Mouse (Mus musculus): ENCODE data around the gene Rgs6.

The Rgs6 gene

DNA sequence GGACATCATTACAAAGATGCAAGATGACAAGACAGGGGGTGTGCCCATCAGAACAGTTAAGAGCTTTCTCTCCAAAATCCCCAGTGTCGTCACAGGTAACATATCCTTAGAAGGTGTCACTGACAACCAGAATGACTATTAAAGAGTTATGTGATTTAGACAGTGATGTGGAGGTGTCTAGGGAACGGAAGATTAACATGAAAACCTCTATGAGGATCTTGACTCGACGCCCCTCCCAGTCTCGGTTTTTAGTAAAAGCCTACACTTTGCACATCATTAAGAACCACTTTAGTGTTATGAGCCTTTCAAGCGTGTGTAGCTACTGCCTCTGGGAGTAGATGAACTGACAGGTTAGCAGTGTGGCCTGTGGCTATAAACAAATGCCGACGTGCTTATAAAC lies 397.2 kb downstream of the Rgs6 start:
- DNase-seq = no peak

DNA sequence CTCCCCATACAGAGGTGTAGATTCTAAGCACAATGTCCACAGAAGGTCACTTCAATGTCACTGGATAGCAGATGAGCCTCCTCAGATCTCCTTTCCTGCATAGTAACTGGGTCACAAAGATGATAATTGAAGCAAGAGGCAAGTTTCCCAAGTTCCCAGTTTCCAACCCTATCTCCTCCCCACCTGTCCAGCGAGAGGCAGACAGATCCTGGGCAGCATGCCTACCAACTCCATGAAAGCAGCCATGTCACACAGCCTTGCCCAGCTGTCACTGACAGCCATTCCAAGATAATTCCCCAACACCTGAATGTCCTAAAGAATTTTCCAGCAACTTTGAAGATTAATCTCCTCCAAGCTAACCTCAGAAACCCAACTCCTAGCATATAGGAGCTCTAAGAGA lies 399.6 kb downstream of the Rgs6 start:
- DNase-seq = no peak

DNA sequence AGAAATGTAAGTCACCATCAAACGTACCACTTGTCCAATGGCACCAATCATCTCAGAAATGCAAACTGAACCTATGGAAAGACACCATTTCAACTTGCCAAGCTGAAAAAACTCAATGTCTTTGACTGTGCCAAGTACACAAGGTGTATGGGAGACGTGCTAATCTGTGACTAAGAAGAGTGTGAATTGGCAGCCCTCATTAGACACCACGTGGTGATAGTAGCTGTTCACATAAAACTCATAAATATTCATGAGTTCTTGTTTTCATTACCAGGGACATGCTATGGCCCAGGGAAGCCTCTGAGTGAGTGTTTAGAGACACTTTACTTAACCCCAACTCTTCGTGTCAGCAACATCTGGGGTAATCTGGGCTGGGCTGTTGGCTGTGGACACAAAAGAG lies 405.8 kb downstream of the Rgs6 start:
- no peak for DNase-seq

DNA sequence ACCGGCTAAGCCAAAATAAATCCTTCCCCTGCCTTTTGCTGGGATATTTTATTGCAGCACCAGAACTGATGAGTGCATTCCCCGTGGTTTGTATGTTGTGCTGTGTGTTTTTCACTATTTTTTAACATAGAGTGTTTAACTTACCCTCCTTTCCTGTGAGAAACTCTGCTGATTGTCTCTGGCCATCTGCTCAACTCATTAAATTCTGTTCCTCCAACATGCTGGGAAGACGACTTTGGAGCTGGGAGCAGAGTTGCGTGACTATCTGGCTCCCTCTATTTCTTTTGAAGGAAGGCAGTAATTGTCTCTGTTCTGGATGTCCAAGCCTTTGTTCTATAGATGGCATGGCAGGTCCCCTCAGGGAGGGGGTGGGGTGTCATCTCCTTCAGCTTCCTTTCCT lies 408.7 kb downstream of the Rgs6 start:
- DNase-seq = no peak

DNA sequence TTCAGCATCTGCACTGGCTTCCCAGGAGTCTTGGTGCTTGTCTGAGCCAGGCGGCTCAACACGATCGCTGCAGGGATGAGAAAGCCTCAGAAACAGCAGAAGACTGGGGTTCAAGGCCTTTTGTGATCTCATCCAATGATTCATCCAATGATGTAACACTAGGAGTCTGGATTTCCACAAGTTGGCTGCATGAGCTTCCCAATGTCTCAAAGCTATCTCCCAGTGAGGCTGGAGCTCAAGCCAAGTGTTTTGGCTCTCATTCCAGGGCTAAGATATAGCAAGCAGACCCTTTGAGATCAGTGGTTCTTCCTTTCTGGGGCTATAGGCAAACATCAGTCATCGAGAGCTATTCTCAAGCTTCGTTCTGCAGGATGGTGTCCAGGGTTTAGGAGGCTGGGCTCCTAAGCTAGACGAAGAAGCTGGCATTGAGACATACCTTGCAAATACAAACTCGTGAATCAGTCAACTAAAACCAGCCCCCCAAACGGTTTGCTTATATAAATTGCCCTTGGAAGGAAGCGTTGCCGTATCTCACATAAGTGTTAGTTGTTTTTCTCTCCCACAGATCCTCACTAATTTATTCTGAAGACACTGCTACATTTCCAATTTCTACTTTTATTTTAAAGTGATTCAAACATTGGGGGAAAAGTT lies 410.7 kb downstream of the Rgs6 start:
- no peak for DNase-seq

DNA sequence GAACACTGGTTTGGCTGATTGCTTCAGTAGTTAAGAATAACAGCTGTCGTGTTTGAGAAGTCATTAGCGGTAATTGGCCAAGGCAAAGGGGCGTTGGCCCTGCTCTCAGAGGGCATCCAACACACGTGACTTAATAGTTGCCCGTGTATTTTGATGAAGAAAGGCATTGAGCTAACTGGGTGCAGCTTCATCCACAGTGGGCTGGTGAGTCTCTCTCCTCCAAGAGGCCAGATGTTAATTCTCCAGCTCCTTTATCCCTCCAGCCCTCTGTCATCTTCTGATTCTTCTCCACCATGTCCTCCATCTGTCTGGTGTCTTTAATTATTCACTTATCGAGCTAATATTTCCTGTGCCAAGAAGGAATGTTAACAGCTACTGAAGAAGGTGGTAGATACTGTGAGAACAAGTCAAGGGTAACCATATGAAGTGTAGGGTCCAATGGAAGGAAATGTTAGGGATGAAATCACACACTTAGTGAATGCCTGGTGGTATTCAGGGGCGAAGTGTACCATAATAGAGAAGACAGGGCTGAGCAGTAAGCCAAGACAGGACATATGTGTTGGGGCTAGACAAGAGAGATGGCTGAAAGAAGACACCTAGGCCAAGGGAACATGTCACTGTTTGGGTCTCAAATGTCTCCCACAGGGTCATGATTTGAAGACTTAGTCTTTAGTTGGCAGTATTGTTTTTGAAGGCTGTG lies 411.4 kb downstream of the Rgs6 start:
- DNase-seq = no peak

DNA sequence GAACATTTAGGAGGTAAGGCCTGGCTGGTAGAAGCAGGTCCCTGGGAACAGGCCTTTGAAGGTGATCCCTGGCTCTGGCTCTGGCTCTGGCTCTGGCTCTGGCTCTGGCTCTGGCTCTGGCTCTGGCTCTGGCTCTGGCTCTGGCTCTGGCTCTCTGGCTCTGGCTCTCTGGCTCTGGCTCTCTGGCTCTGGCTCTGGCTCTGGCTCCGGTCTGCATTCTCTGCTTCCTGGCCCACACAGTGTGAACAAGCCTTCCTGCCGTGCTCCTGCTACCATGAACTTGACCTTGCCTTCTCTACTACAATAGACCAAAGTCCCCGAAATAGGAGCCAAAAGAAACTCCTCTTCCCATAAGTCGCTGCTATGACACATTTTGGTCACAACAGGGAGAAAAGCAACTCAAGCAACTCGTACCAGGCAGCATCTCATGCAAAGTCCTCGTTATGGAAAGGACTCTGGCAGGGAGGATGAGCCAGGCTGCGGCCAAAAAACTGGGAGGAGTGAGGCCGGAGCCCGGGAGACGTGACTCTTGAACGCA lies 412.0 kb downstream of the Rgs6 start:
- no peak for DNase-seq

DNA sequence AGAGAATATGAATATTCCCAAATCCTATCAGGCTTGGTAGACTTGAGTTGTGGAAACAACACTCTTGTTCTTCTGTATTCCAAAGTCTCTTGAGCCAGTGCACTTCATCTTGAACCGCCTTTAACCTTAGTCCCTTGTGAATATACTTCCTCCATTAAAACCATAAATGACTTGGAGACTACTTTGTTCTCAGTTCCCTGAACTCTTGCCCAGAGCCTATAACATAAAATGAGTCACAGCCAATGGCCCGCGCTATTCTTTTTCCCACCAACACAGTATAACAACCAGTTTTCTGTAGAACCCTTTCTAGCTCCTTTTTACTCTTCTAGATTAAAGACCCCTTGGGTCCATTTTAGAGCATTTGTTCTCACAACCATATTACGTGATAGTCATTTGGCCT lies 412.9 kb downstream of the Rgs6 start:
- no peak for DNase-seq

DNA sequence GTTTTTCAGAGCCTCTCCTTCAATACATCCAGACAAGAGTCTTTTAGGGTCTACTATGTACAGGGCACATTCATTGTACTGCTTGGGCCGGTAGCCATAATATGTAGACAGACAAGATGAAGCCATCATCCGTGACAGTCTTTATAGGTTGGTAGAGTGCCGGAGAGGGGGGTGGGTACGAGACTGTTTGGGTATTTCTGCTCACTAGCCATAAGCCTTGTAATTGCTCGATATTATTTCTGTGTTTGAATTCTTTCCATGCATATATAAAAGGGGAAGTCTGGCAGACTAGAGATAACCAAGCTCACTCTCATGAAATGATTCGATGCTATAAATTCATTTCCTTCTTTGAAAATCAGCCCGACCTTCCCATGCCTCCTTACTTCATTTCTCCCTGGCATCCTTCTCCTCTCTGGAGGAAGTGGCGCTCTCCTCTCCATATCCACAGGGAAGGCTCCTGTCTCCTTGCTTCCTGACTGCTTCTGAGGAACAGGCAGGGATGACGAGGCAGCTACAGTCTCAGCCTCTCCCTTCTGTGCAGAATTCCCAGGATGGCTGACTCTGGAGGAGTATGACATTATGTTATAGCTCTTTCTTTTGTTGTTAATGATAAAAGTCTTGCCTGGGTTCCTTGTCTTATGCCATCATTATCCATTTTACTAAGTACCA lies 416.1 kb downstream of the Rgs6 start:
- DNase-seq = no peak

DNA sequence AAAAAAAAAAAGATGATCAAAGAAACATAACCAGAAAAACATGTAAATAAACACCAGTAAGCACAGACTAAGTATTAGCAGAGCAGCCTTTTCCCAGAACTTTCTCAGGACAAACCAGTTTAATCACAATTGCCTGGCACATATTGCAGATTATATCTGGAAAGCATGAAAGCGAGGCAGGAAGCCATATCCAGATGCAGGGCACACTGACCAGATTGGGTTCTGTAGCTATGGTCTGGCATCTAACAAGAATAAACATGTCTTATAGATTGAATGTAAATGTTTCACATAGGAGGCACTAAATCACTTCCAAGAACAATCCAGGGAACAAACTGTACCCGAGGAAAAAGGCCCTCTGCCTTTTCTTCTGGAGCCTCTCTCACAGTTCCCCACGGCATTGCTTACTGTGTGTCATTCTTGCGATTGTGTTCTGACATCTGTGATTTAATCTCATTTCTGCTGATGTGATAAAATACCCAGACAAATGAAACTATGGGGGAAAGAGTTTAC lies 423.0 kb downstream of the Rgs6 start:
- DNase-seq = no peak

DNA sequence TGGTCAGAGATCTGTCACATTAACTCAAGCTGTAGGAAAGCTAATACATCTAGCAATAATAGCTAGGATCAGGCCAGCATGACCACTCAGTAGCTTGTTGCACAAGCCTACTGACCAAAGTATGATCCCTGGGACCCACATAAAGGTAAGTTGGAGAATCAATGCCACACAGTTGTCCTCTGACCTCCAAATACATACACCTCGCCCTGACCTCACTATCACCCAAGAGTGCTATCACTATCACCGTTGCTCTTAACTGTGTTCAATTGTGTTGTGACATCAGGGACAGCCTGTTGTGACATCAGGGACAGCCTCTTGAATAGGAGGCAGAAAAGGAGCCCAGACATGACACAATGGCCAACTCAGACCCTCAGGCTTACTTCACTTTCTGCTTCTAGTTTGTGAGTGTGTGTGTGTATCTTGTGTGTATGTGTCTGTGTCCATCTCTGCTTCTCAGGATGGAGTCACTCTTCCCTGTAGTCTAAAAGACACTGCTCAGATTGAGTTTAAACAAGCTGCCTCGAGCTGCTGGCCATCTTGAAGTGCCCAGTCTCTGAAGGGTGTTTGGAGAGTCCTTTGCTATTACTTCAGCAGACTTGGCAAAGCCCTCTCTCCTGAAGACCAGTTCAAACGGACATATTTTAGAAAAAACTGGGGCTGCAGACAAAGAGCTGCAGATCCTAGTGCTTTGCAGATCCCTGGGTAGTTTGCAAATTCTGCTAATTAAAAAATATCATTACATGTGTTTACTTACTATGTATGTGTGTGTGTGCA lies 426.0 kb downstream of the Rgs6 start:
- no peak for DNase-seq

DNA sequence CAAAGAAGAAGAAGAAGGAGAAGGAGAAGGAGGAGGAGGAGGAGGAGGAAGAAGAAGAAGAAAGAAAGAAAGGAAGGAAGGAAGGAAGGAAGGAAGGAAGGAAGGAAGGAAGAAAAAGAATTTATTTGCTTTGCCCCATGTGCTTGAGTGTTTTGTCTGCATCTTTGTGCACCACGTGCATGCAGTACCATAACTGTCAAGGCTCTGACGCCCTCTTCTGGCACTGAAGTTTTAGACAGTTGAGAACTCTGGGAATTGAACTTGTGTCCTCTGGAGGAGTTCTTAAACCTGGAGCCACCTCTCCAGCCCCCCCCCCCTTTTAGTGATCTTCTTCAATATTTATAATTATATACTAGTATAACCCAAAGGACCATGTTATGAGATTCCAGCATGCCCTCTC lies 426.8 kb downstream of the Rgs6 start:
- no peak for DNase-seq

DNA sequence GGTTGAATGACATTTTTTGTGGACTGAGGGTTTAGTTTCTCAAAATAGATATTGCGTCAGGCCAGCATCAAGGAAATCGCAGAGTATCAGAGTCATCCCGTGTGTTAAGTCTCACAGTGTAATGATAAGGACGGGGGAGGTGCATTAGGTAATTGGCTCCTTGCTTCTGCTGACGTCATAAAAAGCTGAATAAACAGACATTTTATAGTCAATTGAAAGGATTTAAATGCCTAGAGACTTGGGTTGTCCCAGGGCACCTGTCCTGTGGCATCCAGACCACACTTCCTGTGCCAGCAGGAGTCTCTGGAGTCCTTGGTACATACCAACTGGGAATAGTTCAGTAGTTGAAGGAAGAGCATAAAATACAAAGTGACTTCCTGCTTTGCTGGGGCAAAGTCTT lies 427.3 kb downstream of the Rgs6 start:
- DNase-seq = no peak

DNA sequence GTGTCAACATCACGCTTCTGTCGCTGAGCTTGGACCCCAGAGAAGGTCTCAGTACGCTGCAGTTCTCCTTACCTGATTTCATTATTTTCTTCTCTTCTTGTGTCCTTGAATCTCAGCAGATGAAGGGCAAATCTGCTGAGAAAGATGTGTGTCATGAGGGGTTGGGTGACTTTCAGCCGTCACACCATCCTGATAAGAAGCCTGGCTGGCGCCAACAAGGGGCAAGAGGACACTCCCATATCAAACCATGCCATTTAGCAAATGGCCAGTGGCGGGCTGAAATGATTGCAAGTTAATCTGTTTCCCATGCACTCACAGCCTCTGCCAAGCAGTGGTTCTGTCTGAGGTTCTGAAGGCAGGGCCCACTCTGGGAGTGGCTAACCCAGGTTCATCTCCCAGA lies 428.4 kb downstream of the Rgs6 start:
- no peak for DNase-seq

DNA sequence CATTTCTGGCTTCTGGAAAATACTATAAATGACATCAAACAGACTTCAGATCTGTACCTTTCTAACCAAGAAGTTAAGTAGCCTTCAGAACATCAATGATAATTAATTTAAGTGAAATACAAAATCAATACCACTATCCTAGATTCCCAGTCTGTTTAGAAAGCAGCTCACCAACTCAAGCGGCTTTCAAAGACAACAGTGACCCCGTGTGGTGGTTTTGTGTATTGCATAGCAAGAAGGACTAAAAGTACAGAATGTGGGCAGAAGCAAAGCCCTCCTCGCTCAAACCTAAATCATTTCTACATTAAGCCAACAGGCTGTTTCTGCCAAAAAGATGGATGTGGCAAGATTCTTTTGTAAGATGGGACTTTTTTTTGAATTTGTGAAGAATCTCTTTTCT lies 429.9 kb downstream of the Rgs6 start:
- peak; percentile 45 for DNase-seq

DNA sequence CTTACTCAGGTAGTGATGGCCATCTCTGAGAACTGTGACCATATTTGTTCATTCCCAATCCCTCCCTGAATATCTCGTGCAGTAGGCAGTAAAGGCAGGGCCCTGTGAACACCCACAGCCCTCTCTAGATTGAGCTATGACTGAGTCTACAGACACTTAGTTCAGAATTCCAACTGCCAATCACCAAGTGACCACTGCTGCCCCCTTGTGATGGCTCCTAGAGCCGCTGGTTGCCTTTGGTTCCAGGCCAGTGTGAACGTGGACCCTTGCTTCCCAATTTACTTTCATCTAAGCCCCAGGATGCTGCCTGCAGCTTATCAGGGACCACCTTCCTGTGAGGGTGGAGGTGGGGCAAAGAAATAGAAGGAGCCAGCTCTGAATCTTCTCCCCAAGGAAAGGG lies 438.9 kb downstream of the Rgs6 start:
- DNase-seq = no peak

DNA sequence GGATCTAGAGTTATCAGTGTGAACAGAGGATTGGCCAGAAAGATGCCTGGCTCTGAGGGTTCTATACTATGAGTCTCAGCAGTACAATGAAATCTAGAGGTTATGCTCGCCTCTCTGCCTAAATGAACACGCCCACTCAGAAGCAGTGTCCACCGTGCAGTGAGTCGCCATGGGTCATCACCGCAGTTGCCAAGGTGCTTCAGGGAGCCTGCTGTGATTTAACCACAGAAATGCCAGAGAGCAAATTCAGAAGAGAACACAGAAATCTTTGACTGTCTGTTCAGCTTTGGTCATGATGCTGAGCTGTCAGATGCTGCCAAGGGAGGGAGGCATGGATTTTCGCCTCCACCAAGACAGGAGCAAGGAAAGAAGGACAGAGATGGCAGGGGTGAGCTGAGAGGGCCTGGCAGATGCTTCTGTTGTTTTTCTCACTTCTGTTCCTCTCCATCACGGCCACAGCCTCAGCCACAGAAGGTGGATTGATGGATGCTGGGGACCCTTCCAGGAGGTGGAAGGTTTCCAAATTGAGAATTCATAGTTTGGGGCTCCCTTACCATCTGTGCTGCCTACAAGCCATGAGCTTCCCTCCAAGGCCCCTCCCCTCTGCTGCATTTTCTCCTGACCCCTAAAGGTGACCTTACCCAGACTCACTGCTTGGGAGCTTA lies 445.2 kb downstream of the Rgs6 start:
- no peak for DNase-seq

DNA sequence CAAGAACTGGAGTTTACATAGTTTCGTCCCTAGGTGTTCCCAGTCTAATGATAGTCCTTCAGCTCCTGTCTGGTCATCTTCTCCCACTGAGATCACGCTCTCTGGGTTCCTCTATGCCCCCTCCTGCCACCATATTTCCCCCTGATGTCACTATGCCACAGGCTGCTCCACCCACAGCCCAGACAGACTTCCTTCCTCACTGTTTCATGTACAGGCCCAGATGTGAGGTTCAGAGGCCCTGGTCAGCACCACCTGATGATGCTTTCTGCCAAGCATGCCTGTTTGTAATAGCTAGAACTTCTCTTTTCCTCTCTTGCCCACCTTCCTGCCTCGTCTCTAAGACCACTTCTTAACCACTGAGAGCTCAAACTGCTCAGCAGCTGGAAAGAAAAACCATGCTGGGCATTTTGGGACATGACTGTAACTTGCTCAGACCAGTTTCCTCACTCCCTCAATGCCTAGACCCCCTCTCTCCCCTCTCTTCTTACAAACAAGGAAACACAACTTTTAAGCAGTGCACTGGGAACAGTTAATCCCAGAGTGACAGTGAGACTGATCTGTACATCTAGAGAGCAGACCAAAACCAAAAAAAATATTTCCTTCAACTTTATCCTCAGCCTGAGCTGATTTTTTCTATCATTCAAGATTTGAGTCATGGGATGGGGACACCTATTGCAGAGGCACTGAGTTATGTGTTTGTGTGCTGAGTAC lies 446.9 kb downstream of the Rgs6 start:
- no peak for DNase-seq

DNA sequence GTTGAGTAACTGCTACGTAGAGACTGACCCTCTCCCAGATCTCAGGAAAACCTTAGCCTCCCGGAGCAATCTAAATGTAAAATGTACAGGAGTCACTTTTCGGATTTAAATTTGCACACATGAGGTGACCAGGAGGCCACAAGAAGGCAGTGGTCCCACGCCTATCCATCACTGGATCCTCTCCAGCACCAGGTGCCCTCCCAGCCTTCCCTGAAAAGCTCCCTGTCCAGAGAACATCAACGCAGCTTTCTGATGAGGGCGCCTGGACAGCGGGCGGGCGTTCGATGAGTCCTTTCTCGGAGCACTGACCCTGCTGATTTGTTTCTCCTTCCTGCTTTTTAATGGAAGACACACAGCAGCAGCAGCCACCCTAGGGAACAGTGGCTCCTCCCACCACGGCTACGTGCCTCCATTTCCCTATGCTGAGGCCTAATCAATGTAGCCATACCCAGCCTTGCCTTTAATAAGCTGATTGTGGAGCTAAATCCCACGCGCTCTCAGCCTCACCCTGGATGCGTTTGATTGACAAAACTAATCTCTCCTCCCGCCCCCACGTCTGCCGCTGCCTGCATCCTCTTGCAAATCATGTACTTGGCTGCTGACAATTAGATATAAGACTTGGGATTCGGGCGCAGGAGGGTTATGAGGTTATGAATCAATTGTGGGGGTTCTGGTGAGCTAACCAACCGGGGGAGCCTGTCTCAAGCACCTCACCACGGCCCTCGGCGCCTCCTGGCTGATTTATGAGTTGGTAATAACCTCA lies 449.9 kb downstream of the Rgs6 start:
- no peak for DNase-seq

DNA sequence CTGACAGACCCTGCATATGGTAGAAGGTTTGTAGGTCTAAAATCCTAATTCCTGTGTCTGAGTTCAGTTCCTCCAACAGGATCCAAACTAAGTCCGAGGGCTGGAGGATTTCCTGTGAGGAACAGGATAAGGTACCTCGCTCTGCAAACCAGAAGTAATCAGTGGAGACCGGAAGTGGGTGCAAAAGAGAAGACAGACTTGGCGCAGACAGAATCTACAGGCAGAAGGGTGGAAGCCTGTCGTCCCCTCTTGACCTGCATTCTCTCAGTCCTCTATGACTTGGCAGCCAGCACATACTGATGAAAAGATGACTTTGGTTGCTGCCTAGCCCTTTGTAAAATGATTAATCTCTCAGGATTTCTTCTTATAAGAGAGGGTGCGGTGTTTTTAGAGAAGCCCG lies 450.7 kb downstream of the Rgs6 start:
- no peak for DNase-seq

DNA sequence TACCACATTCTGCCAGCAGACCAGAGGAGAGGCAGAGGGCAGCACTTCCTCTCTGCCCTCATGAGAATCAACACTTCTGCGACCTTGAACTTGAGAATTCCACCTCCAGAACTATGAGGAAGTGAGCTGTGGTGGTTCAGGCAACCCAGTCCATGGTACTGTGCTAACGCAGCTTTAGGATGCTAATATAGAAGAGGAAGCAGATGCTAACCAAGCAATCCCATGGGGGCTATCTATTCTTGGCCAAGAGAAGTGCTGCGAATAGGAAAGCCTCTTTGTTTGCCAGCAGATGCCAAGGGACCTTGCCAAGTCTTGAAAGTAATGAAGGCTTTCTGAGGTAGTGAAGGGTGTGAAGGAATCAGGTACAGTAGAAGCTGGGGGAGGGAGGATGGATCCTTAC lies 451.8 kb downstream of the Rgs6 start:
- DNase-seq = no peak
